Mouse (Mus musculus) cortical plate, adult 2 months (tissue): ENCODE data around the gene Mrps14.

ENCODE experiments used
- CTCF ChIP-seq: fragments of 200-500 bp; IDR thresholded peaks from 2 replicates; pipeline ENCODE4 v1.5.1; 2011; ENCODE audit warnings: mild to moderate bottlenecking, control low read depth, low read length; ENCODE audit not compliant: insufficient read depth; ENCODE audit errors: extremely low read depth
- POLR2A ChIP-seq: fragments of 200-500 bp; IDR thresholded peaks from 2 replicates; pipeline ENCODE4 v1.6.1; 2011; ENCODE audit warnings: mild to moderate bottlenecking, low read length, control low read depth; ENCODE audit not compliant: insufficient read depth; ENCODE audit errors: extremely low read depth

- TF ChIP-seq POLR2A (no peak), CTCF (no peak)
These were observed 47.7 kb upstream of the Mrps14 start for GRCm38 (mm10) chr1:160147274-160147673.
